Mouse (Mus musculus): ENCODE measurements around the gene Ikbip.
A peak's percentile ranks its signal among the peaks of the same experiment; 100 is the strongest.

Ikbip gene

GRCm38 (mm10) chr10:91082550-91083392, at the start of gene Ikbip, which contains the start of gene Apaf1:
Ikbip (plus strand) TSS chr10:91082940.
Apaf1 (minus strand) TSS chr10:91082770.
- DNase-seq (ENCODE audit: low read depth): peak; percentile 99

DNA sequence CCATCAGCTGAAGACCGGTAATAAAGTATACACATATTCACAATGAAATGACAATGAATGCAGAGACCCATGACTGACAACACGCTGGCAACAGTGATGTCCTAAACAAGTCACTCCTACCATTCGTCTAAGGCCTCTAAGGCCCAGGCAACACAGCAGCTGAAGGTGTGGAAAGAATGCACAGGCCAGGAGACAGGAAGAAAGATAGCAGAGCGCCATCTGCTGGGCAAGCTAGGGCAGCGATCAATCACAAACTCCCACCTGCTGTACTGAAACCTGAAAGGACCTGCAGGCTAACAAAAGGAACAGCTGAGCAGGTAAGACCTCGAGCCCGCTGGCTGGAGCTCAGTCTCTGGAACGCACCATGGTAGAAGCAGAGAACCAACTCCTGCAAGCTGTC, 48.8 kb upstream of the Ikbip start:
- DNase-seq (ENCODE audit: low read depth): peak; percentile 74

- no peak for DNase-seq (ENCODE audit: low read depth)
Observed at GRCm38 (mm10) chr10:91049696-91050095, 33.0 kb upstream of the Ikbip start.

GRCm38 (mm10) chr10:91051156-91051555, 31.6 kb upstream of the Ikbip start:
- DNase-seq (ENCODE audit: low read depth): no peak

DNA sequence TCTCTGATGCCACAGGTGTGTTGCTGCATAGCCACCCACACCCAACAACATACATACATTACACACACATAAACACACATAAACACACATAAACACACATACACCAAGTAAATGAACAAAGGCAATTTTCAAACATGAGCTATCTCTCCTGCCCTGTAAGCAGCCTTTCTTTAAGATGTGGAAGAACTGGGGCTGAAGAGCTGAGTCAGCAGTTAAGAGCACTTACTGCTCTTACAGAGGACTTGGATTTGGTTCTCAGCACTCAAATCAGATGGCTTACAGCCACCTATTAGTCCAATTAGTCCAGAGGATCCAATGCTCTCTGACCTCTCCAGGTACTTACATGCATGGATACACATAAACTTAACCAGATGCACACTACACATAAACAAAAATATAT, 30.0 kb upstream of the Ikbip start:
- no peak for DNase-seq (ENCODE audit: low read depth)

DNA sequence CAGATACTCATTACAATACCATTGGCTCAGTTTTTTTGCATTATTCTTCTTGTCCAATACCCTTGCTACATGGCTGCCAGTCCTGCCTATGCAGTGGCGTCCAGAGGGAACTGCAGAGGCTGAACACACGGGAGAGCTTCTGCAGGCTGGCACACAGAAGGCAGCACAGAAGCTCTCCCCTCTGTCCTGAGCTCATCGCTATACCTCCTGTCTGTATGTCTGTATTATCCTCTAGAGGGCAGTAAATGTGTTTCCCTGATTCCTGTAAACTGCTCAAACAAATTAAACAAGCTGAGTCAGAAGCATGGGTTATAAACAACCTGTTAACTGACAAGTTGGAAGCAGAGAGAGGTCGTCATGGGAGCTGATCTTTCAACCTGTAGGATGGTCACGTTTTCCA, 22.0 kb upstream of the Ikbip start:
- peak; percentile 38 for DNase-seq (ENCODE audit: low read depth)

DNA sequence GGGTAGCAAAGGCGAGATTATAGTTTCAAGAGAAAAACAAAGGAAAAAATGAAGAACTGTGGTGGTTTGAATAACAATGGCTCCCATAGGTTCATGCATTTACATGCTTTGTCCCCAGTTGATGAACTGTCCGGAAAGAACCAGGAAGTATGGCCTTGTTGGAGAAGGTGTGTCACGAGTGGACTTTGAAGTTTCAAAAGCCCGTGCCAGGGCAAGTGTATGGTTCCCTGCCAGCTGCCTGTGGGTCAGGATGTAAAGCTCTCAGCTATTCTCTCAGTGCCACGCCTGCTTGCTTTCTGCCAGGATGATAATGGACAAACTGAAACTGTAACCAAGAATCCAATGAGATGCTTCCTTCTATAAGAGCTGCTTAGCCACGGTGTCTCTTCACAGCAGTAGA, 20.4 kb upstream of the Ikbip start:
- no peak for DNase-seq (ENCODE audit: low read depth)

- DNase-seq (ENCODE audit: low read depth): peak; percentile 69
Observed at GRCm38 (mm10) chr10:91071768-91072167, 11.0 kb upstream of the Ikbip start.

DNA sequence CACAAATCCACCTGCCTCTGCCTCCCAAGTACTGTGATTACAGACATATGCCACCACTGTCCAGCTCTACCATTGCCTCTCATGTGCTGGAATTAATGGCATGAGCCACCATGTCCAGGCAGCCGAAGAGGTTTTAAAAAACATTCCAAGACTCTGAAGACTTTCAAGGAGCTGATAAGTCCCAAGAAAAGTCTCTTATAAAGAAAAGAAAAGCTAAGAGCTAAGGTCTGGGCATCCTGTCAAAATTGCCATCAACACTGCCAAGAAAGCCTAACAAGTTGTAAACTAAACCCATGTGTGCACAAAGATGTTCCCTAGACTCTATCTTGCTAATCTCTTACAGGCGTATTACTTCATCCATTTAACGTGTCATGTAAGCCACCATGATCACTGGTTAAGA, 9.4 kb upstream of the Ikbip start:
- DNase-seq (ENCODE audit: low read depth): no peak

DNA sequence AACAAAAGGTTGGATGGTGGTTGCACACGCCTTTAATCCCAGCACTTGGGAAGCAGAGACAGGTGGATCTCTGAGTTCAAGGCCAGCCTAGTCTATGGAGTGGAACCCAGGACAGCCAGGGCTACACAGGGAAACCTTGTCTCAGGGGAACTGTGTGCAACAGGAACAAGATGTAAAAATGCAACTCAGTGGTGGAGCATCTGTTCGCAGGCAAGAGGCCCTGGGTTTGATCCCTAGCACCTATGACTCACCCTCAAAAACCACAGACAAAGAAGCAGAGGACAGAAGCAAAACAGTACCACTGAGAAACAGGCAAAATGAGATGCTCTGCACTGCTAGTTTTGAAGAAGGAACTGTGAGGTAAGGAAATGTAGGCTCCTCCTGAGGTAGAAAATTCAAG, 6.1 kb upstream of the Ikbip start:
- peak; percentile 34 for DNase-seq (ENCODE audit: low read depth)

GRCm38 (mm10) chr10:91080540-91080939, 2.2 kb upstream of the Ikbip start:
- DNase-seq (ENCODE audit: low read depth): peak; percentile 60

- DNase-seq (ENCODE audit: low read depth): peak; percentile 64
Observed at GRCm38 (mm10) chr10:91081959-91082507, 707 bp upstream of the Ikbip start.

- no peak for DNase-seq (ENCODE audit: low read depth)
Observed at GRCm38 (mm10) chr10:91083393-91083927, 720 bp downstream of the Ikbip start.

DNA sequence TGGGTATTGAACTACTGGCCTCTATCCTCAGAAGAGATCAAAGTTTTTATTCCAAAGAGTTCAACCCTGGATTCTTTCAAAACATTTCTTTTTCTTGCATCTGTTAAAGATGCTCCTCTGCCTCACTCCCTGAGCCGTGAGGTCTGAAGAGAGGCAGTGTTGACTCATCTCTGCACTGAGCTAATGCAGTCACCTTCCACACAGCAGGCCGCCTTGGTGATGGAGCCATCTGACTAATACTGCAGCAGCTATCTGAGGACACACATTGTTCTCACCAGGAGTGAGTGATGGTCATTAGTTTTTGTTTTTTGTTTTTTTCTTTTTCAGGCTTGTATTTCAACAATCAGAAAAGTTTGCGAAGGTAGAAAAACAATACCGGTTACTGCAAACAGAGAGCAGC, 10.1 kb downstream of the Ikbip start:
- no peak for DNase-seq (ENCODE audit: low read depth)

DNA sequence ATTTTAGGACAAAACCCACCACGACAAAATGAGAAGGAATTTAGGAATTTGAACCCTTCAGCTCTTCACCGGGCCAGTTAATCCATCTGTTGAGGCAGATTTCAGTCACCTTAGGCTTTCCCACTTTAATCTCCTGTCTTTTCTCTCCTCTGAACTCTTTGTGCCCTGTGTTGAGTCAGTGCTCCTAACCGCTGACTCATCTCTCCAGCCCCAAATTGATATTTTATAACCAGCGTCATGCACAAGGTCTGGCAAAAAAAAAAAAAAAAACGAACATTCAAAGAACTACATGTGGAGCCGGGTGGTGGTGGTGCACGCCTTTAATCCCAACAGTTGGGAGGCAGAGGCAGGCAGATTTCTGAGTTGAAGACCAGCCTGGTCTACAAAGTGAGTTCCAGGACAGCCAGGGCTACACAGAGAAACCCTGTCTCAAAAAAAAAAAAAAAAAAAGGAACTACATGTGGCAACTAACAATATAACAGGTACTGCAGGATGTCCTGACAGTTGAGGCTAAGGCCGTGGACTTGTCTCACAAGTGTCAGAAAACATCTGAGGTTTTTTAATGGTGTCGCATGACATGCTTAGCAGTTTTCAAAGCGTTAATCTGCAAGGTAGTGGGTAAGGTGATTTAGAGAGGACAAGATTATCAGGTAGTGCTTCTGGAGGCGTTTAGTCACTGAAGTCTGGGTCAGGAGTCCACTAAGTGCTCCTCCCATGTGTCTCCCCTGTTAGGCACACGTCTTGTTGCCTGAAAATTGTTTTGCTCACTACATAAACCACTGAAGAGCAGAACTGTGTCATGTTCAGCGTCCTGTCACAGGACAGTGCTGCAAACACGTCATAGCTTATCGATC, 11.7 kb downstream of the Ikbip start:
- no peak for DNase-seq (ENCODE audit: low read depth)

- DNase-seq (ENCODE audit: low read depth): no peak
Observed at GRCm38 (mm10) chr10:91098056-91098455, 15.3 kb downstream of the Ikbip start.

DNA sequence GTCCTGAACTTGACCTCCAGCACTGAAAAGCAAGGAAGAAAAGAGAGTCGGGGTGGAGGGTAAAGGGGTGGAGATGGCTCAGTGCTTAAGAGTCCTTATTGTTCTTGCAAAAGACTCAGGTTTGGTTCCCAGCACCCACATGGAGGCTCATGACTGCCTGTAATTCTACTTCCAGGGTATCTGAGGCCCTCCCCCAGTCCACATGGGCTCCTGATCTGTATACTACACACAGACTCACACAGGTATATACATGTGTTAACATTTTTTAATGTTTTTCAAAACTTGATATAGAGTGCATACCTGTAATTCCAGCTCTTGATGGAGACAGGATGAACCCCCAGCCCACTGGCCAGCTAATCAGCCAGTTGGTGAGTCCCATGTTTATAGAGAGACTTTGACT, 17.4 kb downstream of the Ikbip start:
- no peak for DNase-seq (ENCODE audit: low read depth)

GRCm38 (mm10) chr10:91101936-91102335, 19.2 kb downstream of the Ikbip start:
- no peak for DNase-seq (ENCODE audit: low read depth)

DNA sequence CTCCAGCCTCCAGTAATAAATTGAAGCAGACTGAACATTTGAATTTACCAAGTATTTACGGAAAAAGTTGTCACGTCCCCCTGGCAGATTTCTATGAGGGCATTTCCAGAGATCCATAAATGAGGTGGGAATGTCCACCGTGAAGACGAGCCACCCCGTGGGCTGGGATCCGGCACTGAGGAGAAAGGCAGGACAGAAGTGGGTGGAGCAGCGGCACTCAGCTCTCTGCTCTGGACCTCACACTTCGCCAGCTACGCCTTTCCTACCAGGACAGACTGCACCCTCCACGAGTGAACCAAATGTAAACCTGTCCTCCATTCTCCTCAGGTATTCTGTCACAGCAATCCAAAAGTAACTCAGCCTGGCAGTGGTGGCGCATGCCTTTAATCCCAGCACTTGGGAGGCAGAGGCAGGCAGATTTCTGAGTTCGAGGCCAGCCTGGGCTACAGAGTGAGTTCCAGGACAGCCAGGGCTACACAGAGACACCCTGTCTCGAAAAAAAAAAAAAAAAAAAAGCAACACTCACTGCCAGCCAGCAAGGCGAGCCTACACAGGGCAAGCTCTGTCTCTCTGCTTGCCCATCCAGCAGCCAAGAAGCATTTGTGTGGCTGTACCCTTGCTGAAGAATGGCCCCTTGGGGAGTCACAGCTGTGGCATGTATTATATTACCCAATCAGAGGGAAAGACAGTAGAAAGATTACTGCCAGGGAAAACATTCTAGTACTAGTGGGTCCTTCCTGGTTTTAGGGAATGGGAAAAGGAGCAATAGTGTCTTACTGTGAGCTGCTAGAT, 20.3 kb downstream of the Ikbip start:
- no peak for DNase-seq (ENCODE audit: low read depth)

- DNase-seq (ENCODE audit: low read depth): no peak
Observed at GRCm38 (mm10) chr10:91105981-91106380, 23.2 kb downstream of the Ikbip start.

DNA sequence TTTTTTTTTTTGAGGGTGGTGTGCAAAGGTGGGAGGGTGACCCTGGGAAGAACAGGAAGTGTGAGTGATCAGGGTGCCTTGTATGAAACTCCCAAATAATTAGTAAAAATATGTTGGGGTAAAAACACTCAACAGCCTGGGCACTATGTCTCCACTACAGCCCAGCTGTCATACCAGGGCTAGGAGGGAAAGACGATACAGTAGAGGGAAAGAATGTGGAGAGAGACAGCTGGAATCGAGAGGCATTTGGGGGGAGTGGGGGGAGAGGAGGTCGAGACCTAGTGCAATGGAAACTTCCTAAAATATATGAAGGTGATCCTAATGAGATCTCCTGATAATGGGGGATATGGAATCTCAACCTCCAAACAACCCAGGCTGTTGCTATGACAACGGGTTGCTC, 27.1 kb downstream of the Ikbip start:
- DNase-seq (ENCODE audit: low read depth): no peak

DNA sequence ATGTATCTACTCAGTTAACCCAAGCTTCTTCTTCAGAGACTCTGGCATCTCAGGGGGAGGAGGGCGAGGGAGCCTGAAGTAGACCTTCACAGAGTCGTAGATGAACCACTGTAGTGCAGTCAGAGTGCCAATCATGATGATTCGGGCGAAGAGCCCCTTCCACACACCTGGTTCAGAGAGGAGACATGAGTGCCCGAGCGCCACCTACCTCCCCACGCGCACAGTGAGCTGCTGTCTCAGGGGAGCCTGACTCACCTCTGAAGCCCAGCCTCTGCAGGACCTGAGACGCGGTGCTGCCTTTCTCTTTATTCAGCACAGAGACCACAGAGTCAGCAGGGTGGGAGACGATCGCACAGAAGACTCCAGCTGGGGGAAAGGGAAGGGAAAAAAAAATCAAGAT, 34.2 kb downstream of the Ikbip start:
- DNase-seq (ENCODE audit: low read depth): no peak
